Mouse (Mus musculus): ENCODE data around the gene Npc2.

DNA sequence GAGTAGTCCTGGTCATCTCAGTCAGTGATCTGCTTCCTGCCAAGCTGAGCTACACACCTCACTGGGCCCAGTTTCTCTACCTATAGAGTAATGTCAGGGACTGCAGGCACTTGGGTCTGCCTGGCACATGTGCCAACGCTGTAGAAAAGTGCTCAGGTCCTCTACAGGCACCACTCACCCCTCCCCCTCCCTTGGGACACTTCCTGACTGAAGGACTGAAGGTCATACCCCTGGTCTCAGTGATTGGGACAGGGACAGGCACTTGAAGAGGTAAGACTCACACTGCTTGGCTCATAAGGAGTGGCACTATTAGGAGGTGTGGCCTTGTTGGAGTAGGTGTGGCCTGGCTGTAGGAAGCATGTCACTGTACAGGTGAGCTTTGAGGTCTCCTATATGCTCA is 37.9 kb upstream of the Npc2 start:
- TF ChIP-seq CTCF (IDR thresholded peaks at IDR 0.05; ENCODE audit: extremely low read depth, insufficient read depth, insufficient read length, insufficient replicate concordance) (no peak), POLR2A (IDR thresholded peaks at IDR 0.05; ENCODE audit: low read depth, low read length) (no peak)
